Mouse (Mus musculus): Measurements from ENCODE around the gene Slc35a1. TPM values are rescaled to one million over a fixed set of nuclear protein-coding genes. Genes with fewer than 3 reads are reported as not detected.
"Not testable (repeated sequence)": the region's sequence is repeated elsewhere in the genome, so short reads cannot be mapped to it uniquely, and the experiment has no call there.

Gene Slc35a1
- 68.9 and 70.2 TPM in 2 replicates for polyA plus RNA-seq (2015; fragmentation: Nextera tagmentation; extraction: Ambion mirVana)

DNA sequence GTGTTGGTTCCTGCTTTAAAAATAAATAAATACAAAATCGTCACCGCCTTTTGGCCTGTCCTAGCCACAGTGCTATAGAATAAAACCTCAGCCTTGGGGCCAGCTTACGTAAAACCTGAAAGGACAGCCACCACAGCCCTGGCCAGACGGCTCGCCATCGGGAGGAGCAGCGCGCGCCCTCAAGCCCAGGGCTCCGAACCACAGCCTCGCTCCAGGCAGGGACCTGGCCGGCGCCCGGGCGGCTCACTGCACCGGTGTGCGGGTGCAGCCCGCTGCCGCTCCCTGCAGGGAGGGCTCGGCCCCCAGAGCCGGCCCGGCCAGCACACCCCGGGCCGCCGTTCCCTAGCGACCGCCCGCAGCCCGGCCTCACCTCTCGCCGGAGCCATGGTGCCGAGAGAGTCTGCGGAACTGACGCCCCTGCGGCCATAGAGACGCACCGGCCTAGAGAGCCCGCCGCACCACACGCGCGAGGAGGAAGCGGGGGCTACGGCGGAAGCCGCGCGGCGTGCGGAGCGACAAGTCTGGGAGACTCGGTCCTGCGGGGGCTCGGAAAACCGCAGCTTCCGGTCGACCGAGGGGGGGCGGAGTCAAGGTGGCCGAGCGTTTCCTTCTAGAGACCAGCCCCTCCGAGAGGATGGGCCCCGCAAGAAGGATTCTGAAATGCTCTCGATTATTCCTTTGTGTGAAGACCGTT is at the start of gene Slc35a1:
Gene Slc35a1 (minus strand): TSS at position 565 of the 694 bp plus-strand sequence.
- Histone ChIP-seq H3K9me3 (replicated peaks) (no peaks in the 10 kb centered on the region), H3K27me3 (no peaks in the 10 kb centered on the region), H3K4me2 (peak within 1 kb of the TSS; percentile 61), H3K27ac (peak within 1 kb of the TSS; percentile 97), H3K4me3 (replicated peaks) (peak within 1 kb of the TSS; percentile 95), H3K4me1 (peaks cover 9% of the 10 kb centered on the region), H3K36me3 (peaks cover 11% of the 10 kb centered on the region), H3K9ac (peak within 1 kb of the TSS; percentile 87)
- under 1% methylated on average over 64 of the region's 65 CpGs for WGBS
- ATAC-seq (replicated peaks; ENCODE audit: low FRiP score): peak; percentile 97

- Histone ChIP-seq H3K4me3 (replicated peaks) (no peak overlapping the region), H3K9ac (no peak overlapping the region), H3K9me3 (replicated peaks) (no peaks in the 10 kb centered on the region), H3K4me1 (peaks cover 4% of the 10 kb centered on the region; the same call in 1 of the 2 replicates), H3K4me2 (no peak overlapping the region), H3K27me3 (no peaks in the 10 kb centered on the region; the same call in 1 of the 2 replicates), H3K27ac (no peak overlapping the region), H3K36me3 (no peaks in the 10 kb centered on the region)
- WGBS: 71% methylated on average over 3 of the region's 3 CpGs
- ATAC-seq (replicated peaks; ENCODE audit: low FRiP score): no peak
Measured at GRCm38 (mm10) chr4:34734461-34734860, 47.2 kb upstream of the Slc35a1 start.

- H3K27me3 ChIP-seq; H3K4me2 ChIP-seq; H3K4me3 ChIP-seq (replicated peaks); H3K27ac ChIP-seq; H3K36me3 ChIP-seq; ATAC-seq (replicated peaks; ENCODE audit: low FRiP score); H3K9me3 ChIP-seq (replicated peaks); H3K9ac ChIP-seq; H3K4me1 ChIP-seq: not testable (repeated sequence)
- 43% methylated on average over 2 of the region's 2 CpGs for WGBS
Measured at GRCm38 (mm10) chr4:34733415-34733814, 46.2 kb upstream of the Slc35a1 start.

- WGBS: under 1% methylated on average over 38 of the region's 38 CpGs
- Histone ChIP-seq H3K4me2 (peak within 1 kb of the TSS; percentile 78), H3K9me3 (replicated peaks) (no peaks in the 10 kb centered on the region), H3K4me1 (peaks cover 4% of the 10 kb centered on the region; the same call in 1 of the 2 replicates), H3K36me3 (no peaks in the 10 kb centered on the region), H3K27me3 (no peaks in the 10 kb centered on the region; the same call in 1 of the 2 replicates), H3K4me3 (replicated peaks) (peak within 1 kb of the TSS; percentile 54), H3K27ac (no peak within 1 kb of the TSS), H3K9ac (no peak within 1 kb of the TSS)
- peak; percentile 98 for ATAC-seq (replicated peaks; ENCODE audit: low FRiP score)
Measured at GRCm38 (mm10) chr4:34729851-34730341, 42.7 kb upstream of the Slc35a1 start, which contains the start of gene Cfap206. TSS of gene Cfap206 (minus strand) at chr4:34730206.

GRCm38 (mm10) chr4:34725710-34726109 is 38.5 kb upstream of the Slc35a1 start:
- not testable (repeated sequence) for ATAC-seq (replicated peaks; ENCODE audit: low FRiP score); H3K27ac ChIP-seq

DNA sequence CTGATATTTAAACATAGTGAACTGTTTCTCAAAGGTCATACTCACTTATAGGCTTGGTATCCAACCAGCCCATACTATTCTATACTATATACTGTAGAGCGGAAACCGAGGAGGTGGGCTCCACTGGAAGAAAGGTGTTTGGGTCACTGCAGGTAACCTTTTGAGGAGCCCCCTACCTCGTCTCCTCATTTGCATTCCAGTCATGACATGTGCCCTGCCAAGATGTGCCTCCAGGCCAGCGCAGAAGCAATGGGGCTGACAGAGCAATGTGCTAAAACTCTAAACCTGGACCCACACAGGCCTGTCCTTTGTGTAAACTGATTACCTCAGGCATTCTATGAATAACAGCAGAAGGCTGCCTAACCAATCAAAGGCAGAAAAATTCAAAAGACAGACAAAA is 37.1 kb upstream of the Slc35a1 start:
- WGBS: 66% methylated on average over 4 of the region's 4 CpGs
- no peaks in the 10 kb centered on the region for H3K36me3 ChIP-seq
- H3K4me3 ChIP-seq (replicated peaks): no peak overlapping the region
- ATAC-seq (replicated peaks; ENCODE audit: low FRiP score): no peak
- no peak overlapping the region for H3K4me2 ChIP-seq
- peaks cover 2% of the 10 kb centered on the region; the same call in 1 of the 2 replicates for H3K9me3 ChIP-seq (replicated peaks)
- no peak overlapping the region for H3K27ac ChIP-seq
- no peak overlapping the region for H3K9ac ChIP-seq
- no peaks in the 10 kb centered on the region; the same call in 1 of the 2 replicates for H3K27me3 ChIP-seq
- H3K4me1 ChIP-seq: no peaks in the 10 kb centered on the region

More at GRCm38 (mm10) chr4:34725710-34726109, 38.5 kb upstream of the Slc35a1 start:
- 89% methylated on average over 3 of the region's 3 CpGs for WGBS
- H3K4me2 ChIP-seq; H3K9me3 ChIP-seq (replicated peaks); H3K4me3 ChIP-seq (replicated peaks); H3K36me3 ChIP-seq; H3K9ac ChIP-seq; H3K27me3 ChIP-seq; H3K4me1 ChIP-seq: not testable (repeated sequence)

- Histone ChIP-seq H3K9me3 (replicated peaks) (peaks cover 5% of the 10 kb centered on the region; the same call in 1 of the 2 replicates), H3K4me1 (no peaks in the 10 kb centered on the region), H3K4me3 (replicated peaks) (no peak overlapping the region), H3K9ac (no peak overlapping the region), H3K36me3 (no peaks in the 10 kb centered on the region), H3K27ac (no peak overlapping the region), H3K27me3 (no peaks in the 10 kb centered on the region), H3K4me2 (no peak overlapping the region)
- WGBS: 60% methylated on average over 4 of the region's 4 CpGs
- ATAC-seq (replicated peaks; ENCODE audit: low FRiP score): no peak
Measured at GRCm38 (mm10) chr4:34723186-34723585, 35.9 kb upstream of the Slc35a1 start.

DNA sequence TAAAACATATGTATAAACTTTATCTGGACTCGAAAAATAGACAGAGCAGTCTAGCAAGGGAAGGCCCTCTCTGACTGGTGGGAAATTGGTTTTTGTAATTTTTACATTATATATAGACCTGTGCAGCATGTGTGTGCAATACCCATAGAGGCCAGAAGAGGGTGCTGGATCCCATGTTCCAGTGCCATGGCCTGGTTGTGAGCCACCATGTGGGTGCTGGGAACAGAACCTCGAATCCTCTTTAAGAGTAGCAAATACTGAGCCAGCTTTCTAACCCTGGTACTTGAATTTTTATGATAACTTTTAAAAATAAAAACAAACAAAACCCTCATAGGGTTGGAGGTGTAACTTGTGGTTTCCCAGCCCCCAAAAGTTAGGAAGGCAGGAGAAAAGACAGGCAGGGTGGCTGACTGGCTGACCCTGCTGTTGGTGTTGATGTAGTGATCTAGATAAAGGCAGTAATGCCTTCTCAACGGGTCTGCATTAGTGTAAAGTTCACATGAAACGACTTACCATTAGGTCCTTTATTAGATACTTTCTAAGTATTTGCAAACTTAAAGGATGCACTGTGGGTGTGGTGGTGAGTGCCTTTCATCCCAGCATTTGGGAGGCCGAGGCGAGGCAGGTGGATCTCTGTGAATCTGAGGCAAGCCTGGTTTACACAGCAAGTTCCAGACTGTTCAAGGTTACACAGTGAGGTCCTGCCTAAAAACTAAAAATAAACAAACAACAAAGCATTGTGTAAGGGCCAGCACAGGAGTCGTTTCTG is 33.1 kb upstream of the Slc35a1 start:
- H3K4me1 ChIP-seq: no peaks in the 10 kb centered on the region
- H3K36me3 ChIP-seq: no peaks in the 10 kb centered on the region
- H3K27ac ChIP-seq: no peak overlapping the region
- H3K4me2 ChIP-seq: no peak overlapping the region
- no peaks in the 10 kb centered on the region for H3K27me3 ChIP-seq
- 90% methylated on average over 7 of the region's 7 CpGs for WGBS
- peaks cover 5% of the 10 kb centered on the region; the same call in 1 of the 2 replicates for H3K9me3 ChIP-seq (replicated peaks)
- ATAC-seq (replicated peaks; ENCODE audit: low FRiP score): no peak
- no peak overlapping the region for H3K4me3 ChIP-seq (replicated peaks)
- H3K9ac ChIP-seq: no peak overlapping the region

GRCm38 (mm10) chr4:34719421-34719820 is 32.2 kb upstream of the Slc35a1 start:
- Histone ChIP-seq H3K9me3 (replicated peaks) (peaks cover 5% of the 10 kb centered on the region; the same call in 1 of the 2 replicates), H3K9ac (no peak overlapping the region), H3K27me3 (no peaks in the 10 kb centered on the region), H3K27ac (no peak overlapping the region), H3K4me3 (replicated peaks) (no peak overlapping the region), H3K4me2 (no peak overlapping the region), H3K4me1 (no peaks in the 10 kb centered on the region), H3K36me3 (no peaks in the 10 kb centered on the region)
- no peak for ATAC-seq (replicated peaks; ENCODE audit: low FRiP score)
- 96% methylated on average over 12 of the region's 12 CpGs for WGBS

- Histone ChIP-seq H3K27me3 (no peaks in the 10 kb centered on the region), H3K27ac (no peak overlapping the region), H3K36me3 (no peaks in the 10 kb centered on the region), H3K9me3 (replicated peaks) (peaks cover 5% of the 10 kb centered on the region; the same call in 1 of the 2 replicates), H3K9ac (no peak overlapping the region), H3K4me2 (no peak overlapping the region), H3K4me1 (no peaks in the 10 kb centered on the region), H3K4me3 (replicated peaks) (no peak overlapping the region)
- no peak for ATAC-seq (replicated peaks; ENCODE audit: low FRiP score)
- 91% methylated on average over 1 of the region's 1 CpGs for WGBS
Measured at GRCm38 (mm10) chr4:34715062-34715461, 27.8 kb upstream of the Slc35a1 start.

DNA sequence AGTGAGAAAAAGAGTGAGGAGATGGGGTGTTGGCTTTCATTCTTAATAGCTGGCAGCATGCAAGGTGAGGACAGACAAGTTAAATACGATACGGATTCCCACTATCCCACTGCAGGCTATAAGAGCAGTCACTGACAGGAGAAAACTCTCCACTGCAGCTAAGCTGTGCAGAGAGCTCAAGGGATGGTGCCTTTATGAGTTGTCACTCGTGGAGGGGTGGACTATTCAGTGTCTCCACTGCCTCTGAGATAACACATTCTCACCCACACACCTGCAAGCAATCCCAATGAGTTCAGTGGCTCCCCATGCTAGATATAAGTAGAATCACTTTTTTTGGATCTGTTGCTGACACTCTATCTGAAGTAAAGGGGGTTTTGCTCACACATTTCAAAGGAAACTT is 20.9 kb upstream of the Slc35a1 start:
- H3K4me2 ChIP-seq: no peak overlapping the region
- H3K4me1 ChIP-seq: 0 out of 2 replicates have a peak, but pooled peaks cover 4% of the 10 kb centered on the region
- H3K27me3 ChIP-seq: no peaks in the 10 kb centered on the region
- H3K9me3 ChIP-seq (replicated peaks): no peaks in the 10 kb centered on the region
- ATAC-seq (replicated peaks; ENCODE audit: low FRiP score): 0 out of 2 replicates have a peak, but pooled peaks have one; percentile 23
- H3K4me3 ChIP-seq (replicated peaks): no peak overlapping the region
- H3K36me3 ChIP-seq: no peaks in the 10 kb centered on the region
- no peak overlapping the region for H3K9ac ChIP-seq
- H3K27ac ChIP-seq: 0 out of 2 replicates have a peak overlapping the region, but pooled peaks have one; percentile 13
- WGBS: 38% methylated on average over 3 of the region's 3 CpGs

GRCm38 (mm10) chr4:34707248-34707647 is 20.0 kb upstream of the Slc35a1 start:
- peak; percentile 59; the same call in 1 of the 2 replicates for ATAC-seq (replicated peaks; ENCODE audit: low FRiP score)
- 0 out of 2 replicates have a peak, but pooled peaks cover 4% of the 10 kb centered on the region for H3K4me1 ChIP-seq

More at GRCm38 (mm10) chr4:34707248-34707647, 20.0 kb upstream of the Slc35a1 start:
- WGBS: 61% methylated on average over 3 of the region's 3 CpGs
- Histone ChIP-seq H3K4me2 (no peak overlapping the region), H3K36me3 (no peaks in the 10 kb centered on the region), H3K27ac (no peak overlapping the region), H3K27me3 (no peaks in the 10 kb centered on the region), H3K4me3 (replicated peaks) (no peak overlapping the region), H3K9ac (no peak overlapping the region), H3K9me3 (replicated peaks) (no peaks in the 10 kb centered on the region)
